Mouse (Mus musculus): ENCODE results near the gene Ttll10.
A peak's percentile ranks its signal among the peaks of the same experiment; 100 is the strongest.

Ttll10 gene

DNA sequence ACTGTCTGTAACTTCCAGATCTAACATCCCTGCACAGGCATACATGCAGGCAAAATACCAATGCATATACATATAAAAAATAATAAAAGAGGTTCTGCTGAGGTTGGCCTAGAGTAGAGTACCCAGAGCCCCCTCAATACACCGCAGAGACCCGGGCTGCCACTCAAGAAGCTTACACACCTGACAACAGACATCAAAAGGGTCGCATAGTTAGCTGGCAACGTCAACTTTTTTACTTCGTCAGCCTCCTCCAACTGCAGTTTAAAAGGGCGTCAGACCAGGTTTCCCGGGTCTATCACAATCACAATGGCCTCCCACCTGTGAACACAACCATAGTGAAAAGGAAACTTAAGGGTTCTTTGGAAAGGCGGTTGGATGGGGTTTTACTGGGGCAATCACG lies 35.7 kb downstream of the Ttll10 start:
- no peak for DNase-seq

GRCm38 (mm10) chr4:156021942-156022419 lies 37.2 kb downstream of the Ttll10 start:
- no peak for DNase-seq

DNA sequence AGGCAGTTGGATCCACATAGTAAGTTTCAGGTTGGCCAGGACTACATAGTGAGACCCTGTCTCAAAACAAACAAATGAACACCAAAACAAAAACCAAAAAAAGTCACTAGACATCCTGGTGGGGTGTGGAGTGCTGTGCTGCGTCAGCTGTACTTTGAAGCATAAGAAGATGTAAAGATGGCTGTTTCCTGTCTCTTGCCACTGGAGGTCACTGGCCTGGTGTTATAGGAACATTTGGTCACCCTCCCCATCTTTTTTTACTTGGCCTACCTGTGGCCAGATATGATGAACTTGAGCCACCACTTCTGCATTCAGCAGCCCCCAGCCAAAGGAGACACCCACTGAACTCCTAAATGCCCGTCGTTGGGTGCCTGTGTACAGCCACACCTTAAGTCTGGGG lies 37.8 kb downstream of the Ttll10 start:
- DNase-seq, result no peak

- no peak for DNase-seq
These were observed 39.4 kb downstream of the Ttll10 start for GRCm38 (mm10) chr4:156019771-156020170.

- DNase-seq, result no peak
These were observed 44.8 kb downstream of the Ttll10 start for GRCm38 (mm10) chr4:156014436-156014835.

- DNase-seq, result no peak
These were observed 45.6 kb downstream of the Ttll10 start, which contains the start of gene Tnfrsf4 for GRCm38 (mm10) chr4:156013637-156014036. Gene Tnfrsf4 (plus strand): TSS chr4:156013843.

- DNase-seq, result no peak
These were observed 50.8 kb downstream of the Ttll10 start for GRCm38 (mm10) chr4:156008369-156008768.

DNA sequence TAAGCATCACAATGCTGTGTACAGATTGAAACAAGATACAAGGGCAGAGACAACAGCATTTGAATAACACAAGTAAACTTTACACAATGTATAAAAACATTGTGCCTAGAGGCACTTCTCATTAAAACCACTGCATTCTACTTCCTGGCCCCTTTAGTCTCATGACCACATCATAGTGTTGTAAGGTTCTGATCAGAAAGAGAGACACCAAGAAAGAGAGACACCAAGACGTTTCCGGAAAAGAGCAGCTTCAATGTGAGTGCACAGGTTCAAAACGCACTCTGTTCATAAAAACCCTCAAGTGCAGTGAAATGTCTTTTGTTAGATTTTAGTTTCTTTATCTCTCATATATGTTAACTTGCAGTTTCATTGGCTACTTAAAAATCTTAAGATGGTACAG lies 55.1 kb downstream of the Ttll10 start:
- no peak for DNase-seq

DNA sequence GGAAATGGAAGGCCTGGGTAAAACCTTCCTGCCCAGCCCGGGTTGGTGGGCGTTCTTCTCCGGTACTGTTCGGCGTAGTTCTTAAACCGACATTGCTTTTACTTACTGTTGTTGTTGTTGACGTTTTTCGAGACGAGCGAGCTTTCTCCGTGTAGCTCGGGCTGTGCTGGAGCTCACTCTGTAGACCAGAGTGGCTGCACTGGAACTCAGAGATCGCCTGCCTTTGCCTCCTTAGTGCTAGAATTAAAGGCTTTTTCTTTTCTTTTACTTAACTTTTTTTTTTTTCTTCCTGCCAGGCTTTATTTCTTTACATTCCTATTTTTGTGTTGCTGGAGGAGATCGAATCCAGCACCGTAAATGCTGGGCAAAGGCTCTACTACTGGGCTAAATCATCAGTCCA lies 65.6 kb downstream of the Ttll10 start:
- no peak for DNase-seq

DNA sequence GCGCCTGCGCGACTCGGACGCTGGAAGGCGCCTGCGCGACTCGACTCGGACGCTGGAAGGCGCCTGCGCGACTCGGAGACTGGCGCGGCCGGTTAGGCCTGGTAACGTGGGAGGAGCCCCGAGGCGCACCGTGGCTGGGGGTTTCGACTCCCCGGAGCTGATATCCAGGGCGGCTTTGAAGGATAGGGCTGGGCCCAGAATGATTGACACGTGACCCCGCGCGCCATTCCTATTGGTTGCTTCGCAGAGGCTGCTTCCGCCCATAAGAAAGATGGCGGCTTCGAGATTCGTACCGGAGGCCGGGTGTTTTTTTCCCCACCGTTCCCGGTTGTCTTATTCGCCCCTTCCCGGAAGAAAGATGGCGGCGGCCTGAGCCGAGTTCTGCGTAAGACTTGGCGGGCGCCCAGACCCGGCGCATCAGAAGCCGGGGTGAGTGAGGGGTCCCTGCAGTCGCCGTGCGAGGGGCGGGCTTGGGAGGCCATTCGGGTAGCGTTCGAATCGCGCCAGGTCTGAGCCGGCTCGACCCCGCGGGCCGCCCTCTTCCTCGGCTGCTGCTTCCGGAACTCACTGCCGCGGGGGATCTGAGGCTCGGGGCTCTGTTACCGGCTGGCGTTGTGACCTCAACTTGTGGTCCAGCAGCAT lies 66.2 kb downstream of the Ttll10 start:
- peak; percentile 96 for DNase-seq

- DNase-seq, result peak; percentile 91
These were observed 66.8 kb downstream of the Ttll10 start, which contains the start of the genes B3galt6 and Sdf4 for GRCm38 (mm10) chr4:155992241-155992905. Gene B3galt6 (minus strand): TSS chr4:155992649. Gene Sdf4 (plus strand): TSS chr4:155992872.

GRCm38 (mm10) chr4:155991908-155992230 lies 67.3 kb downstream of the Ttll10 start:
- DNase-seq, result no peak

GRCm38 (mm10) chr4:155991211-155991907 lies 67.9 kb downstream of the Ttll10 start:
- no peak for DNase-seq
